Mouse (Mus musculus): ENCODE data around the gene Tle4. TPM values are rescaled to one million over a fixed set of nuclear protein-coding genes. Genes with fewer than 3 reads are reported as not detected.

Gene Tle4
- total RNA-seq, 2 experiments from 2014 or later = 61.1 to 63.0 TPM

- DNase-seq = no peak
- intact Hi-C loops (cut with DNase I) = no loop called here
These were observed 173.6 kb downstream of the Tle4 start for GRCm38 (mm10) chr19:14424016-14424964.

DNA sequence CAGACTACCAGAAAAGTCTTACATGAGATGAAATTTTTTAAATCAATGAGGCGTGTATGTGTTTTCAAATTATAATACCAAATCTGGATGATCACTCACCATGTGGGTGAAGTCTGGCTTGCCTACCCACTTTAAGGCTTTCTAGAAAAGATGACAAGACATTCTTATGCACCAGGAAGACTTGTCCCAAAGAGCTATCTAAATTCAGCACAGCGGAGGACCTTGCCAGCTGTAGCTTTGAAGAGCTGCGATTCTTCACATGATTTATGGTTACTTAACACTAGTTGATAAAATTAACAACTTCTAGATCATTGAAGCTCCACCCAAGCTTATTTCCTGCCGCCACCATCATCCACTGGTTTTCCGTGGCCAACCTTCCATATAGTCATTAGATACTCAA is 176.2 kb downstream of the Tle4 start:
- no peak for DNase-seq
- intact Hi-C loops (cut with DNase I) = no loop called here

- intact Hi-C loops (cut with DNase I) = no loop called here
- DNase-seq = no peak
These were observed 178.0 kb downstream of the Tle4 start for GRCm38 (mm10) chr19:14419886-14420285.

DNA sequence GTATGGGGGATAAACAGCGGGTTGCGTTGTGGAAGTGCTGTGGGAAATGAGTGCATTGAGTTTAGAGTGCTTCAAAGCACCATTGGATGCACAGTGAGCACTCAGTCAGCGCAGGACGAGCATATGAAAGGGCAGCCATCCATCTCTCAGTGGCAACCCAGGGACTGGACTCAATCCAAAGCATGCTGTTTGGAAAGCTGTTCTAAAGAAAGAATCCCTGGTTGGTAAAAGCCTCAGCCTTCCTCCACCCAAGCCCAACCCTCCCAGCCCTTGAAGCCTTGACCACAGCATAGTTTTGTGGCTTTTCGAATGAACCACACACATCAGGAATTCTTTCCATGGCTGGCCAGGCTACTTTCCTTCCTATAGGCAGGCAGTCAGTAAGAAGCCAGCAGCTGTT is 181.0 kb downstream of the Tle4 start:
- intact Hi-C loops (cut with DNase I) = no loop called here
- DNase-seq = peak; percentile 77

DNA sequence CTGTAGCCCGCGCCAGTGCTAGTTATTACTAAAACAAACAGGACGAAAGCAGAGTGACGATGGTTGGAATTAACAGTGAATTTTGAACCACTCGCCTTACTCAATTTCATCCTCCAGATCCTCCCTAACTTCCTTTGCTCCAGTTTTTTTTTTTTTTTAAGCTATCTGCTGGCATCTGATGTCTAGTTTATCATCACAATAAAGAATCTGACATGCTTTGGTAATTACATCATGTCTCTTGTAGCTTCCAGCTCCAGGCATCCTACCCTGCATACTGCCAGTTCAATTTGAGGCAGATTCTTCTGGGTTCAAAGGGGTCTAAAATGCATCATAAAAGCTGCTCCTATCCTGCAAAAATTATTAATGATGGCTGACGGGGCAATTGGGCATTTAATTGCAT is 181.9 kb downstream of the Tle4 start:
- intact Hi-C loops (cut with DNase I) = no loop called here
- DNase-seq = no peak

DNA sequence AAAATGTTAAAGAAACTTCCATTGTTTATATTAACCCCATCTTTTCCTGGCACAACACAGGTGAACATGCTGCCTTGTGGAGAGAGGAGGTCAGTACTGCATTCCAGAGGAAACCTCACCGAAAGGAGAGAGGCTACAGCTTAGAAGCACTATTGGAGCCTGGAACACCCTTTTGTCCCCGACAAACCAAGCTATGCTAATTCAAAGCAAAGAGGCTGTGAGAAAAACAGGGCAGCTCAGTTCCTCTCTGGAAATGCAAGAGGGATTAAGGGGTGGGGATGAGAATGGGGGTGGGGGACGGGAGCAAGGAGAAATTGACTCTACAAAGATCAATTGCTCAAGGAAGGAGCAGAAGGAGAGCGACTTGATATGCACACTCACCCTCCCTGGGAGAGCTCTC is 182.9 kb downstream of the Tle4 start:
- intact Hi-C loops (cut with DNase I) = no loop called here

DNA sequence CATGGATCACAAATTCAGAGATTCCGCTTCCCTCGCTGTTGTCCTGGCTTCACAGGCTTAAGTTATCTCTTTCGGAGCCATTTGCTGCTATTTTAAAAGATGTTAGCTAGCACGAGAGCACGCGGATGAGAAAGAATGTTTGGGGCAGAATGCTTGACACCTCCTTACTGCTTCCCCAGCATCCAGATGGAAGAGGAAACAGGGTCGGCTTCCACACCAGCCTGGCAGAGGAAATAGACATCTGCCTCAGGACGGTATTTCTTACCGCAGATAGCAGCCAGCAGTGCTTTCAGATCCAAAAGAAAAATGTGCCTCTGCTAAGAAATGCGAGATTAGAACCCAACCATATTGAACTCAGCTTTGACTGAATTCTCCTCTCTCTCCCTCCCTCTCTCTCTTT is 191.2 kb downstream of the Tle4 start:
- no peak for DNase-seq
- intact Hi-C loops (cut with DNase I) = no loop called here

More for the DNA sequence above, 182.9 kb downstream of the Tle4 start:
- no peak for DNase-seq
